Mouse (Mus musculus) bone marrow macrophage, adult 2 months (primary cell): ENCODE results near the gene Ctbp2. TPM values are rescaled to one million over a fixed set of nuclear protein-coding genes. Genes with fewer than 3 reads are reported as not detected.
A peak's percentile ranks its signal among the peaks of the same experiment; 100 is the strongest.

Experiments used
- H3K27ac ChIP-seq: 2 replicates; pipeline ENCODE4 v1.5.1; 2012; ENCODE audit warnings: low read depth, low read length; ENCODE audit not compliant: insufficient read depth
- H3K4me1 ChIP-seq: 2 replicates; pipeline ENCODE4 v1.6.1; 2012; ENCODE audit warnings: low read length; ENCODE audit not compliant: control insufficient read depth, insufficient read depth
- H3K4me3 ChIP-seq: 2 replicates; pipeline ENCODE4 v1.5.1; 2012; ENCODE audit warnings: mild to moderate bottlenecking, low read length, moderate library complexity; ENCODE audit not compliant: insufficient read depth
- CTCF ChIP-seq: IDR thresholded peaks from 2 replicates; pipeline ENCODE4 v1.5.1; 2012; ENCODE audit warnings: low read depth, mild to moderate bottlenecking, low read length, moderate library complexity
- POLR2A ChIP-seq: IDR thresholded peaks from 2 replicates; pipeline ENCODE4 v1.6.1; 2012; ENCODE audit warnings: mild to moderate bottlenecking, low read depth, low read length, borderline replicate concordance
- polyA plus RNA-seq: library from polyadenylated mRNA; stranded (reverse); fragments of >200 nt; gene quantifications from 2 replicates; pipeline ENCODE4 v1.2.4, GENCODE M21; 2012; ENCODE audit not compliant: missing spikeins, insufficient read depth, insufficient read length

Gene Ctbp2
- polyA plus RNA-seq, 1 experiment, result 42.7 TPM

DNA sequence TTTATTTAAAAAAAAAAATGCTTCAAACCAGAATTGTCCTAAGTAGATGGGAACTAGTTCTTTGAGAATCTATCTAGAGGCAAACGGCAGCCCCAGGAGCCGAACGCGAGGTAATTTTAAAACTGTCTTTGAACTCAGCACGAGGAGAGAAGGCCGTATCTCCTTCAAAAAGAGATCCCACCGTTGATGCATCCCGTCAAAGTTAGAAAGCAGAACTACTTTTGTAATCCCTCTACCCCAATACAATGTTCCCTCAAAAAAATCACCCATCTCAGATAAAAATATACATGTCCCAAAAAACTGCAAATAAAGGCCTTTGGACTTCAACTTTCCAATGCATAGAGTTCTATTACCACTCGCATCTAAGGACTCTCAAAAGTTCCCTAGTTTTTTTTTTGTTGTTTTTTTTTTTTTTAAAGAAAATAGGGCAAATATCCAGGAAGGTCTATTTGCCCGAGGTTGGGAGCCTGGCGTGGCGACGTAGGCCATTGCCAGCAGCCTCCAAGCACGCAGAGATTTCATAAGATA lies 3.0 kb downstream of the Ctbp2 start:
- H3K27ac ChIP-seq, result peak overlapping the region; percentile 92
- peak overlapping the region; percentile 98 for H3K4me3 ChIP-seq
- TF ChIP-seq CTCF (no peak), POLR2A (no peak)
- peaks cover 44% of the 10 kb centered on the region for H3K4me1 ChIP-seq

DNA sequence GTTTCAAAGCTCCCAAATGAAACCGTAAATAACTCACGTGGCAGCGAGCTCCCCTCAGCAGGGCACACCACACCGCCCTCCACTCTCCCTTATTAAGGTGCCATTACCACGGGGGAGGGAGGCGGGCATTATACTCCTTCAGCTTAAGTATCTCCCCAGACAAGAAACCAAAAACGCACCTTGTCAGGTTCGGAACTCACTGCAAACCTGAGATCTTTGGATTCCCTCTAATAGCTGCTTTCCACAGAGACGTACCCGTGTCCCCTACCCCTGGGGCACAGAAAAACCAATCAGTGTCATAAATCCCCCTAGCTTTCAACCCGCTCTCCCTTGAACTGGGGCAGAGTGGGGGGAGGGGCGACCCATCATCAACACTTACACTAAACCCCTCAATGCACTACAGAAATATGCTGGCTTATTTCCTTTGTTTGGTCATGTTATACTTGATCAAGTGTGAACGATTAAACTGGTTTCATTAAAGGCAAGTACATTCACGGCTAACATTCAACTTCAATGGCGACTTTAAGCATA lies 3.9 kb downstream of the Ctbp2 start:
- Histone ChIP-seq H3K4me1 (peaks cover 43% of the 10 kb centered on the region), H3K4me3 (no peak overlapping the region), H3K27ac (no peak overlapping the region)
- TF ChIP-seq CTCF (no peak), POLR2A (no peak)

DNA sequence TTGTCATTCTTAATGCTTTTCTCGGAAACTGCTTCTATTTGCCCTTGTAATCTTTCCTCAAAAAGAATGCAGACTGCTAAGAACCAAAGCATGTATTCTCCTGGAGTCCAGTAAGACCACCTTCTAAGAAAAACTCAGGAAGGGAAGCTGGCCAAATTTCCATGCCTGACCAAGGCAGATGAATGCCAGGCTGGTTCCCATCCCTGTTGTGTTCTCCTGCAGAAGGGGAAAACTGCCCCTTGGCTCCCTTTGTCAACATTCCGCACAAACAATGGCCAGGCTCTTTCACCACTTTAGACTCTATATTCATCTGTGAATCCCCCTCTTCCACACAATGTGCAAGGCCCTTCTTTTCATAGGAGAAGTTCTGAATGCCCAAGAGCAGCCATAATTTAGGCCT lies 6.3 kb downstream of the Ctbp2 start:
- Histone ChIP-seq H3K27ac (no peak overlapping the region), H3K4me1 (peaks cover 53% of the 10 kb centered on the region), H3K4me3 (no peak overlapping the region)
- TF ChIP-seq CTCF (no peak), POLR2A (no peak)

DNA sequence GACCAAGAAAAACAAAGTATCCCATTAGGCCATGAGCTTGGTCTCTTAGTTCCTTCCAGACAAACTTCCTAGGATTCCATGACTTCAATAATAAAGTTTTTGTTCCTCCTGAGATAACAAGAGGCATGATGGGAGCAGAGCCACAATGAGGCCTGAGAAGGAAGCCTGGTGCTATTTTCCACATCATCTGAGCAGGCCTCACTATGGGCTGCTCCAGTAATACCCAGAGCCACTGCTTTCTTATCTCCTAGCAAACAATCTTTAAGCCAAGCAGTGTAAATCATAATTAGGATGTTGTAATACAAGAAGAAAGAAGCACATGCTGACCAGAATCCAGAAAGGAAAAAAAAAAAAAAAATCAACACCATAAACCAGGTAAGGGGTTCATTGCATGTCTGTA lies 7.6 kb downstream of the Ctbp2 start:
- Histone ChIP-seq H3K4me3 (no peak overlapping the region), H3K4me1 (peaks cover 53% of the 10 kb centered on the region), H3K27ac (no peak overlapping the region)
- TF ChIP-seq POLR2A, result no peak
- TF ChIP-seq CTCF, result no peak

DNA sequence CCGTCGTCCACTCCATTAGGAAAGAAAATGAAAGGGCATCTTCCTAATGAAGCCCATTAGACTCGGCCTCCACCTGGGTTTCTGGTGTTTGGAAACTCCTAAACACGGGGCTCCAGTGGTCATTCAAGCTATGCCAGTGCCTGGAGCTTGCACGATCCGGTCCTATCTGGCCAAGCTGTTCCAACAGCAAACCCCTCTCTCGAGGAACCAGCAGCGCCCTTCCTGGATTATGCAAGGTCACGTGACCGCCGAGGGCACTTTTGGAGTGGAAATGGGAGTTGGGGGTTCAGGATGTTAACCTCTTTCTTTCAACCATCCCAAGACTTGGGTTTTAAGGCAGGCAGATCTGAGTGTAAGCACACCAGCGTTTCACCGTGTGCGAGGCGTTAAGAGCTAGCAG lies 8.3 kb downstream of the Ctbp2 start:
- peak overlapping the region; percentile 33 for H3K27ac ChIP-seq
- H3K4me1 ChIP-seq, result peaks cover 53% of the 10 kb centered on the region
- H3K4me3 ChIP-seq, result peak overlapping the region; percentile 54
- no peak for TF ChIP-seq CTCF
- no peak for TF ChIP-seq POLR2A

DNA sequence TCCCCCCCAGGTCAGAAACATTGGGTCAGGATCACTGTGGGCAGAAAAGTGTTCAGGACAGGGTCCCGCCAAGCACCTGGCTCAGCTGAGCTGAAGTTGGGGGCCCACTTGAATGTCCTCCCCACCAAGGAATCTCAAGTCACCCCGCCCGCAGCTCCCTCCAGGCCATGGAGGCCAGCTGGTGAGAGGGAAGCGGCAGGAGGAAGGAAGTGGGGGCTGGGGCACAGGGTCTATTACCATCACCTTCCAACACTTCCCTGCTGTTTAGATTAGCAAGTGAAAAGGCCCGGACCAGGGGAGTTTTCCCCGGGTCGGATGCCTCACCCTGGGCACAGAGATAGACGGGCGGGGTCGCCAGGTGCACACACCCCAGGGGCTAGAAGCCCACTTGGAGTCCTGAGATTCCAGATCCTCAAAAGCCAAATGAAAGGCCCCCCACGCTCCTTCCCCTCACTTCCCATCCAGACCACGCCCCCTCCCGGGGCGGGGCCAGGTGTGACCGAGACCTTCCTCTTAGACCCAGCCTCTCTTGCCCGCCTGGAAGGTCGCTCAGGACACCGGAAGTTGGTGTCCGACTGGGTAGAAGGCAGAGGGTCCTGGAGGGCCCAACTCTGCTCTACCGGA lies 9.2 kb downstream of the Ctbp2 start:
- H3K4me1 ChIP-seq, result peaks cover 45% of the 10 kb centered on the region
- H3K4me3 ChIP-seq, result peak overlapping the region; percentile 54
- TF ChIP-seq CTCF, result no peak
- no peak for TF ChIP-seq POLR2A
- H3K27ac ChIP-seq, result no peak overlapping the region; the same call in 1 of the 2 replicates

DNA sequence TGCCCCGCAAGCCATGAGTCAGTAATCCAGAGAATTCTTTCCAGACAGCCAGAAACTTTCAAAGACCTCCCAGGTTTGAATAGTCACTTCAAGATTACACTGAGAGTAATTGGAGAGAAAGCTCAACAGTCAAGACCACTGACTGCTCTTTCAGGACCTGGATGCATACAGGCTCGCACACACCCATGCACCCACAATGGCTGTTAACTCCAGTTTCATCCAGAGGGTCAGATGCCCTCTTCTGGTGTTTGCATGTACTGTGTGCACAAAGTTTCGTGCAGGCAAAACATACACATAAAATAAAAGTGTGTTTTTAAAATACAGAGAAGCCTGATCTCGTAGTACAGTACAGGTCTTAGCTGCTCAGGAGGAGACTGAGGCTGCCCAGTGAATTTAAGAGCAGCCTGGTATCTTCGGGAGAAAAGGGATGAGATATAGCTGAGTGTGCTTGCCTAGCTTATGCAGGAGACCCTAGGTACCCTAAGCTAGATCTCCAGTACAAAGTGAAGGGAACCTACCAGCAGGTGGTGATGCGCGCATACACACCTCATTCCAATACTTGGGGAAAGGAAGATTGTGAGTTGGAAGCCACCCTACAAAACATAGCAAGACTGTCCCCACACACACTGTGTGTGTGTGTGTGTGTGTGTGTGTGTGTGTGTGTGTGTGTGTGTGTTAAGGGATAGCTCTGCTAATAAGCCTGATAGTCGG lies 10.8 kb downstream of the Ctbp2 start:
- Histone ChIP-seq H3K4me1 (peaks cover 37% of the 10 kb centered on the region), H3K27ac (no peak overlapping the region), H3K4me3 (no peak overlapping the region)
- no peak for TF ChIP-seq POLR2A
- TF ChIP-seq CTCF, result no peak

DNA sequence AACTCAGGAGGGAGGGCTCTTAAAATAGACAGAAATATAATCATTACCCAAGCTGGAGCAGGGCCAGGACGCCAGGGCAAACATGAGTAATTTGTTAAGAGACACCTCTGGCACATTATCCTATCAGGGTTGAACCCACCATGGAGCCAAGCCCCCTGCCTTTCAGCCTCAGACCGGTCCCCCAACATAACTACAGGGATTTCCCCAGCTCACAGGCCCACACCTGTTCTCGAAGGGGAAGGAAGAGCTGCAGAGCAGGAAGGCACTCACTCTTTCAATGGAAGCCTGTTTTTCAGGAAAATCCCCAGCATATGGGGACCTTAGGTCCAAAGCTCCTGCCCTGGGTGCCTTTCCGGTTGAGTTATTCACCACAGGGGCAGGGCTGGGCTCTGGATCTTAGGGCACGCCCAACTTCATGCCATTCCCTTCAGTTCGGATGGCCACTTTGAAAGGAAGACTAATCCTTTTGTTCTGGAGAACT lies 11.8 kb downstream of the Ctbp2 start:
- Histone ChIP-seq H3K4me1 (peaks cover 31% of the 10 kb centered on the region), H3K27ac (no peak overlapping the region), H3K4me3 (no peak overlapping the region)
- no peak for TF ChIP-seq CTCF
- TF ChIP-seq POLR2A, result no peak

DNA sequence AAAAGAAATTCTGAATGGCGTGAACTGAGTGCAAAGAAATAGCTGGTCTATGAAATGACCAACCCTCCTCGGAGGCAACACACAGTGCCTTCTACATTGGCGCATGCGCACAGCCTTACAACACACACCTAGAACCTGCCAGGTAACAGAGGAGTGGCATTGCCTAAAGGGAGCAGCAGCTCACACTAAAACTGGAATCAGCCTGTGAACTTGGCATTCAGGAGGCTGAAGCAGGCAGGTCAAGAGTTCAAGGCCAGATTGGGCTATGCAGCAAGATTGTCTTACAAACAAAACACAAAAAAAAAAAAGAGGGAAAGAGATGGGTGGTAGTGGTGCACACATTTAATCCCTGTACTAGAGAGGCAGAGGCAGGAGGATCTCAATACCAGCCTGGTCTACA lies 14.7 kb downstream of the Ctbp2 start:
- no peak for TF ChIP-seq POLR2A
- TF ChIP-seq CTCF, result no peak
- no peak overlapping the region for H3K27ac ChIP-seq
- peaks cover 8% of the 10 kb centered on the region for H3K4me1 ChIP-seq

DNA sequence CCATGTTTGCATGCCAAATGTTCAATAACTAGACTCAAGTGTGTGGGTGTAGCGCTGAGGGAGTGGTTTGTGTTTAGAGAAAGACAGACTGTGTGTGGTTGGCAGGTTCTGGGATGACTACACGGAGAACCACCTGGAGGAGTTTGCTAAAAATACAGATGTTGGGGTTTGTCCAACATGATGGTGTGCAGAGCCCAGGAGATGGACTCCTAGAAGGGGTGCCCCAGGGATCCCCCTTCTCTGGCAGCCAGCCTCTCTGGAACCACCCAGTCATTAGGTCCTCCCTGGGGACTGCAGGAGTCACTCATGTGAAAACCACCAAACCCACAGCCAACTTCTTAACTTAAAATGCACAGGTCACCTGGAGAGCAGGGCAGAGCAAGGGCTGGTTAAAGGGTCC lies 15.5 kb downstream of the Ctbp2 start:
- no peak overlapping the region for H3K4me3 ChIP-seq
- TF ChIP-seq POLR2A (no peak), CTCF (no peak)
- H3K4me1 ChIP-seq, result 0 out of 2 replicates have a peak, but pooled peaks cover 2% of the 10 kb centered on the region
- no peak overlapping the region for H3K27ac ChIP-seq

More for the DNA sequence above, 14.7 kb downstream of the Ctbp2 start:
- H3K4me3 ChIP-seq, result no peak overlapping the region
